Mouse (Mus musculus): Measurements from ENCODE around the gene Kmo.

The Kmo gene

GRCm38 (mm10) chr1:175619814-175620431, at the start of gene Kmo:
Gene Kmo, plus strand, starts transcription at chr1:175620381.
- no peak for DNase-seq

- DNase-seq: no peak
These were observed 46.1 kb upstream of the Kmo start for GRCm38 (mm10) chr1:175574129-175574528.

GRCm38 (mm10) chr1:175578425-175579096, 41.6 kb upstream of the Kmo start:
- DNase-seq: no peak

GRCm38 (mm10) chr1:175579598-175580235, 40.5 kb upstream of the Kmo start:
- DNase-seq: peak; percentile 27

- peak; percentile 15 for DNase-seq
These were observed 39.8 kb upstream of the Kmo start for GRCm38 (mm10) chr1:175580346-175580745.

- DNase-seq: no peak
These were observed 37.4 kb upstream of the Kmo start for GRCm38 (mm10) chr1:175582799-175583198.

- no peak for DNase-seq
These were observed 34.9 kb upstream of the Kmo start for GRCm38 (mm10) chr1:175585267-175585666.

- no peak for DNase-seq
These were observed 33.5 kb upstream of the Kmo start for GRCm38 (mm10) chr1:175586656-175587055.

- no peak for DNase-seq
These were observed 27.3 kb upstream of the Kmo start for GRCm38 (mm10) chr1:175592832-175593231.

- DNase-seq: no peak
These were observed 17.9 kb upstream of the Kmo start for GRCm38 (mm10) chr1:175602231-175602630.

GRCm38 (mm10) chr1:175603390-175603789, 16.8 kb upstream of the Kmo start:
- DNase-seq: no peak

- DNase-seq: no peak
These were observed 12.9 kb upstream of the Kmo start for GRCm38 (mm10) chr1:175607308-175607707.

- DNase-seq: no peak
These were observed 12.2 kb upstream of the Kmo start for GRCm38 (mm10) chr1:175607838-175608585.

GRCm38 (mm10) chr1:175608708-175609107, 11.5 kb upstream of the Kmo start:
- DNase-seq: no peak

GRCm38 (mm10) chr1:175614992-175615391, 5.2 kb upstream of the Kmo start:
- no peak for DNase-seq

- no peak for DNase-seq
These were observed 3.5 kb downstream of the Kmo start for GRCm38 (mm10) chr1:175623656-175624055.

GRCm38 (mm10) chr1:175625257-175625879, 5.2 kb downstream of the Kmo start, which contains the start of gene Fh1:
Gene Fh1, minus strand, starts transcription at chr1:175625635.
- DNase-seq: peak; percentile 96

GRCm38 (mm10) chr1:175625990-175626692, 6.0 kb downstream of the Kmo start:
- no peak for DNase-seq

- no peak for DNase-seq
These were observed 9.1 kb downstream of the Kmo start for GRCm38 (mm10) chr1:175629248-175629647.

GRCm38 (mm10) chr1:175630345-175630744, 10.2 kb downstream of the Kmo start:
- DNase-seq: no peak

GRCm38 (mm10) chr1:175631080-175631479, 10.9 kb downstream of the Kmo start:
- DNase-seq: no peak

GRCm38 (mm10) chr1:175631721-175632221, 11.6 kb downstream of the Kmo start:
- no peak for DNase-seq
